ENCODE assay signal across 9 mouse cellular contexts in the genomic region with DNA sequence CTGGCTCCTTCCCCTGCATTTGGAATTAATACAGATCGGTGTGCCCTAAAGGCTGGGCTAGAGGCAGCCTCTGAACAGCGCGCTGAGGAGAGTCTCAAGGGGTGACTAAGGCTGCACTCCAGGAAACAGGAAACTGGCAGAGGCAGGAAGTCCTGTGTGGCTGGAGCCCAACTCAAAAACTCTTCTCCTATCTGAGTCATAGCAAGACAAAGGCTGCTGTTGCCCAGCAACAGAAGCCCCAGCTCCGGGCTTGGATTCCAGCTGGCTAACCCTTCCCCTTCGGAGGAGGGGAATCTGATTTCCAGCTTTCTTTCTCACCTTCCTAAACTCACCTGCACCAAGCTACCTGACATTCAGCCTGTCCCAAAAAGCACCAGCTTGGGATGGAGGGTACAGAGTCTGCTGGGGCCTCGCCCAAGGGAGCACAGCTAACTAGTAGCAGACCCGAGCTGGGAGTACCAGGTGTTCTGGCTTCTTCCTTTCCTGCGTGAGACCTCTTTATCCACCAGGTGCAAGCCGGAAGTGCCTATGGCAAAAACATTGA. TPM values are rescaled to one million over a fixed set of nuclear protein-coding genes. Genes with fewer than 3 reads are reported as not detected.
DNase-seq lines count a peak whose midpoint lies in the region; ATAC-seq and TF ChIP-seq lines count a peak whose summit lies in the region.
"Had no signal": no experiment of that assay in that cellular context is flagged by ENCODE, and none has a peak within 500 bp of the region (broad histone marks: within the 10 kb centered on the region; RNA-seq: fewer than 3 reads in every experiment).

No protein-coding gene starts in this region.

- intact Hi-C loops in gastrocnemius, adult 2 months (cut with DNase I): no loop called here
- intact Hi-C loops in left cerebral cortex, adult 2 months (cut with DNase I): no loop called here

- TF ChIP-seq CTCF in gastrocnemius, adult 2 months (IDR thresholded peaks at IDR 0.05): no peak
- no peak for TF ChIP-seq CTCF in left cerebral cortex, adult 2 months (IDR thresholded peaks at IDR 0.05)

- DNase-seq in adrenal gland, postnatal 36 days: peak; percentile 73 to 74
- peak; percentile 74 for DNase-seq in gastrocnemius, adult 2 months
- peak; percentile 50 to 54 for DNase-seq in left cerebral cortex, adult 2 months (ENCODE audit: extremely low spot score in 1 of 2, low spot score in 2 of 2)
- DNase-seq in lung, postnatal 36 days: peak; percentile 90
- peak; percentile 56 for DNase-seq in skeletal muscle tissue, adult 2 months (ENCODE audit: low read depth, low spot score)
- DNase-seq in c-Kit-positive CD71-positive TER-119-positive erythroid progenitor cells, embryonic 14.5 days (ENCODE audit: low spot score): no peak

- no peaks in the 10 kb centered on the region for H3K36me3 ChIP-seq in hindbrain, embryonic 13.5 days

- no peaks in the 10 kb centered on the region for H3K9me3 ChIP-seq in hindbrain, embryonic 13.5 days

- H3K27ac ChIP-seq in gastrocnemius, adult 2 months: peak overlapping the region; percentile 38; the same call in 1 of the 2 replicates
- peak overlapping the region; percentile 55 for H3K27ac ChIP-seq in hindbrain, embryonic 13.5 days
- H3K27ac ChIP-seq in left cerebral cortex, adult 2 months: 0 out of 2 replicates have a peak overlapping the region, but pooled peaks have one; percentile 19

- H3K4me3 ChIP-seq in gastrocnemius, adult 2 months: peak overlapping the region; percentile 58
- no peak overlapping the region for H3K4me3 ChIP-seq in hindbrain, embryonic 13.5 days
- H3K4me3 ChIP-seq in left cerebral cortex, adult 2 months: peak overlapping the region; percentile 27

- H3K4me2 ChIP-seq in hindbrain, embryonic 13.5 days: peak overlapping the region; percentile 37

- peak overlapping the region; percentile 35; the same call in 1 of the 2 replicates for H3K9ac ChIP-seq in hindbrain, embryonic 13.5 days

- WGBS in hindbrain, embryonic 13.5 days: 23% methylated on average over 9 of the region's 9 CpGs

- H3K4me1 ChIP-seq in hindbrain, embryonic 13.5 days (replicated peaks): peaks cover 24% of the 10 kb centered on the region

- ATAC-seq in CD4-positive, CD25-positive, alpha-beta regulatory T cell, adult 4 months: peak; percentile 90
- ATAC-seq in hindbrain, embryonic 13.5 days (ENCODE audit: low FRiP score): peak; percentile 57

- 0 out of 2 replicates have a peak, but pooled peaks cover 3% of the 10 kb centered on the region for H3K27me3 ChIP-seq in hindbrain, embryonic 13.5 days

RNA-seq across cellular contexts. Expression of a gene that starts 41.3 kb away (rescaled TPM):
- not detected for polyA plus RNA-seq in CD4-positive, CD25-positive, alpha-beta regulatory T cell, adult 4 months (2017; shearing (Covaris generic))
- total RNA-seq in adrenal gland, postnatal 36 days (2021): not detected
- total RNA-seq in gastrocnemius, adult 2 months (2021): not detected
- 0.31 and 0.39 TPM in 2 replicates for polyA plus RNA-seq in hindbrain, embryonic 13.5 days (2015; fragmentation: Nextera tagmentation; extraction: Ambion mirVana)
- not detected for total RNA-seq in left cerebral cortex, adult 2 months (2021)
- total RNA-seq: neutrophil, adult 5-6 weeks had no signal

RNA-seq across cellular contexts. Expression of a gene that starts 45.8 kb away (rescaled TPM):
- polyA plus RNA-seq in CD4-positive, CD25-positive, alpha-beta regulatory T cell, adult 4 months (2017; shearing (Covaris generic)): 1 to 10 TPM; 1.8 to 5.1 TPM
- 1 to 10 TPM; 3.6 to 5.1 TPM for total RNA-seq in adrenal gland, postnatal 36 days (2021)
- total RNA-seq in gastrocnemius, adult 2 months (2021): not detected
- polyA plus RNA-seq in hindbrain, embryonic 13.5 days (2015; fragmentation: Nextera tagmentation; extraction: Ambion mirVana): 43.2 and 43.6 TPM in 2 replicates
- total RNA-seq in left cerebral cortex, adult 2 months (2021): under 1 TPM in 1 of 2 experiments, not detected in 1; 0.23 TPM
- total RNA-seq: neutrophil, adult 5-6 weeks had no signal
